Mouse (Mus musculus): ENCODE data around the gene Pnpla2.

Pnpla2 gene

DNA sequence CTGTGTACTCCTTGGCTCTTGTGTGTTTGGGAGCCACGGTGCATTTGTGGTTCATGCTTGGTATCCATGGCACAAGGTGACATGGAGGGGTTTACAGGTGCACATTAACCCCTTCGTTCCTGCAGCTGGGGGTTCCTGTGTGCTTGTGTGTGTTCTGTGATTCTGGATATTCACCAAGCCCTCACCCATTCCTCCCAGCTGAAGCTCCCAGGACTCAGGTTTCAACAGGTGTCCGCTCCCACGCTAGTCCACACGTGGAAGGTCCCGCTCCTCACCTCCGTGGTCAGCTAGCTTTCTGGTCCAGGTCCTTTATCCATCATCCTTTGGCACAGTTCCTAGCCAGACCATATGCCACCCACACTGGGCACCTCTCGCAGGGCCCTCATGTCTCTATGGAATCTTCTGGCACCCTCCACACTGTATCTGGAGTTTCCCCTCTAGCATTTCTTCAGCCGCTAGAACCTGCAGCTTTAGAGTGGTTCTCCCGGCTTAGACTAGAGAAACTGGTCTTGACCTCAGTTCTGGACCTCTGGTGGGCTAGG, 11.7 kb downstream of the Pnpla2 start:
- DNase-seq (ENCODE audit: low read depth, low spot score), result no peak

DNA sequence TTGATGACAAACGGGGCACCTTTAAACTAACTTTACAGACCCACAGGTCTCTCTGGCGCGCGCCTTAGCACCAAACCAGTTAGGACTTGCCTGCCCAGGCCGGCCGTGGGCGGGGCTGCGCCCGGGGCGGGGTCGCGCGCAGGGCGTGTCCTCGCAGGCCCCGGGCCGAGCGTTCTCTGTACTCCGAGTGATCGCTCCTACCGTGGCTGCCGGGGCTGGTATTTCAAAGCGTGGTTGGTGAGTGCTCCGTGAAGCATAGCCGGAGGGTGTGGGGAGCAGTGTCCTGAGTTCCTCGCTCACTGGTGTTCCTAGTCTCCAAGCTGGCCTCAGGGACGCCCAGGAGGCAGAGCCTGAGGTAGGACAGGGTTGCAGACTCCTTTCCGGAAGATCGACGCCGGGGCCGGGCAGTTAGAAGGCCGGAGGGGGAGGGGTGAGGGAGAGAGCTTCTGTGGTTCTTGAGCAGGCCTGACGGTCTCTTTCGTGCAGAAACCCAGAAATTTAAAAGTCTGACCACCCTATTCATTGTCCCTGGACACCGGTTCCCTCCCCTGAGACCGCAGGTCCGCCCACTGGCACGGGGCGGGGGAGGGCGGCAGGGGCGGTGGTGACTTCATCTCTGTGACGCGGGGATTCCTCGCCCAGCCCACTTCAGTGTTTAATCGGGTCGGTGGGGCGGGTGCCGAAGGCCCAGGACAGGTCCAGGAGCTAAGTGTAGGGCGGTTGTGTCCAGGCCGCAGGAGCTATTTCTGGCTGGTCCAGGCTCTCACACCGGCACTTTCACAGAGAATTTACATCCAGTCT, 12.4 kb downstream of the Pnpla2 start, which contains the start of gene Cd151:
Gene Cd151 (plus strand): TSS at position 163 of the 801 bp plus-strand sequence.
- peak; percentile 92 for DNase-seq (ENCODE audit: low read depth, low spot score)

DNA sequence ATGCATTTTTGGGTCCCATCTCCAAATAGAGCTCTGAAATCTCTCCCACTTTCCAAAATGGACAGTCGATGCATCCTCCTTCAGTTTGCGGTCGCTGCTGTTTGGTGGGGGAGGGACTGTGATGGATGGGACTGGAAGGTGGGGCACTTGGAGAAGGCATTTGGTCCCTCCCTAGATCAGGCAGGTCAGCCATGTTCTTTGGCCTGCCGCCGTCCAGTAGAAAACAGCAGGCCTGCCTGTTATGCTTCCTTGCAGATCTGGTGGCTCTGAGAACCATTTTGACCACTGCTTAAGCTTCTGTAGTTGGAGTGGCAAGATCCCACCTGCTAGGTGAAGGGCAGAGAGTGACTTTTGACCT, 13.1 kb downstream of the Pnpla2 start:
- no peak for DNase-seq (ENCODE audit: low read depth, low spot score)

DNA sequence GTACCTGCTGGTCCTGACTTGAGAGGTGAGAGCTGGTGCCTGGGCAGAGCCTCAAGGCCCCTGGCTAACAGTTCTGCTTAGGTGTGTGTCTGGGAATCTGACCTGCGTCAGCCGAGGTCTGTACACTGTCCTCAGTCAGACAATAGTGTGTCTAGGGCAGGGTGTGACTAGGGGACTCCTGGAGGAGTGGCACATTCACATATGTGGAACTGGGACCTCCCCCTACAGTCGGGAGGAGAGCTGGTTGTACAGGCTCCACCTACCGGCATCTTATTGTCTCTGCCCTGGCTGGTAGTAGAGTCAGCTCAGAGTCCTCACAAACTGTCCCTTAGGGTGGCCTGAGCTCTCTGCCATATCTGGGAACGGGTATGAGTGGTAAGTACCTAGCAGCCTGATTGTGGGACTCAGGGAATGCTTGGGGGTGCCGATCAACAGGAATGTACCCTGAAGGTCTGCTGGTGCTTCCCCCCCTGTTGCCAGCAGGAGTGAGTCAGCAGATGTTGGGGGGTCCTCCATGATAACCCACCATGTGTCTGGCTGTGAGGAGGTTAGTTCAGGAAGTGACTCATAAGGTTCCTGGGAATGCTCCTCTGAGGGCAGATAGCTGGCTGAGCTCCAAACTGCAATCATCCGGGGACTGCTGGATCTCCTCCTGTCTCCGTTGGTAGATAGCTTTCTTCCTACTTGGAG, 13.7 kb downstream of the Pnpla2 start:
- peak; percentile 85 for DNase-seq (ENCODE audit: low read depth, low spot score)

DNA sequence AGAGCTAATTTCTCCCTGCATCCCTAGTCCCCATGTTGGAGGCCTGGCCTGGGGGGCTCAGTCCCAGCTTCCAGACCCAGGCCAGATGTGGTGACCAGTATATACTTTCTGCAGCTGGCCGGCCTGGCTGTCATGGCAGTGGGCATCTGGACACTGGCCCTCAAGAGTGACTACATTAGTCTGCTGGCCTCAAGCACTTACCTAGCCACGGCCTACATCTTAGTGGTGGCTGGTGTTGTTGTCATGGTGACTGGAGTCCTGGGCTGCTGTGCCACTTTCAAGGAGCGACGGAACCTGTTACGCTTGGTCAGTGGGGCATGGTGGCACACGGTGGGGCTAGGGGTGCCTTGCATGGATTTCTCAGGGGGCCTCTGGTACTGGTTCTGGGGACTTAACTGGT, 14.4 kb downstream of the Pnpla2 start:
- no peak for DNase-seq (ENCODE audit: low read depth, low spot score)

DNA sequence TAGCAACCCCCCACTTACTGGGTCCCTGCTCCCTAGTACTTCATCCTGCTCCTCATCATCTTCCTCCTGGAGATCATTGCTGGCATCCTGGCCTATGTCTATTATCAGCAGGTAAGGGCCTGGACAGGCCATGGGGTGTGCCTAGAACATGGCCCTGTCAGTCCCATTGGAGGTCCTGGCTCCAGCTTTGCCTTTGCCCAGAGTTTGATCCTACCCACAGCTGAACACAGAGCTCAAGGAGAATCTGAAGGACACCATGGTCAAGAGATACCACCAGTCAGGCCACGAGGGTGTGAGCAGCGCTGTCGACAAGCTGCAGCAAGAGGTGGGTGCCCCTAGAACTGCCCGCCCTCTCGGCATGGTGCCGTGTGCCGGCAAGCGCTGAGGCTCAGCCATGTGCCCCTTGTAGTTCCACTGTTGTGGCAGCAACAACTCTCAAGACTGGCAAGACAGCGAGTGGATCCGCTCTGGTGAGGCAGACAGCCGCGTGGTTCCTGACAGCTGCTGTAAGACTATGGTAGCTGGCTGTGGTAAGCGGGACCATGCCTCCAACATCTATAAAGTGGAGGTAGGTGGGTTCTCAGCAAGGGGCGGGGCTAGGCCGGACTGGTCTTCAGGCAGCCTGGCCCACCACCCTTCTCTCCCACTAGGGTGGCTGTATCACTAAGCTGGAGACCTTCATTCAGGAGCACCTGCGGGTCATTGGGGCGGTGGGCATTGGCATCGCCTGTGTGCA, 15.1 kb downstream of the Pnpla2 start:
- DNase-seq (ENCODE audit: low read depth, low spot score), result no peak

DNA sequence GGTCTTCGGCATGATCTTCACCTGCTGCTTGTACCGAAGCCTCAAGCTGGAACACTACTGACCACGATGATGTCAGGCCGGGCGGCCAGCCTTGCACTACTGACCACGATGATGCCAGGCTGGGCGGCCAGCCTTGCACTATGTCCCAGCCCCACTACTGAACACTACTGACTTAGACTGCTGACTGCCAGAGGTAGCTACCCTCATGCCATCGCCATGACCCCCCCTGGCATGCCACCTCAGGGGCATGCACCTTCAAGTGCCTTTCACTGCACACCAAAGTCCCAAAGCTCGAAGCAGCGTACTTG, 15.6 kb downstream of the Pnpla2 start:
- no peak for DNase-seq (ENCODE audit: low read depth, low spot score)

DNA sequence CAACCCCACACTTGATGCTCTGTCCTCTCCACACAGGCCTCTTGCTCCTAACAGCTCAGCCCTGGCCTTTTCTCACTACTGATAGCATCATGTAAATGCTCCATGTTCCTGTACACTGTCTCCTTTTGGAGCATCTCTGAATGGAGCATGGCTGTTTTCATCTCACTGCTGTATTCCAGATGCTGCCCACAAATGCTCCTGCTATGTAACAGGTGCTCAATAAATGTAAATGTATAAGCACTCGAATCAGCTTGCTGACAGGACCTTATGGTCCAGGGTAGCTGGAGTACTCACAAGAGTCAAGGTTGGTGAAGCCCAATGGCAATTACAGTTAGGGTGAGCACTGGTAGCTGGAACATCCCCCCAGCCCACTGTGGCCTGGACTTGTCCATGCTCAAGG, 16.2 kb downstream of the Pnpla2 start:
- DNase-seq (ENCODE audit: low read depth, low spot score), result no peak

DNA sequence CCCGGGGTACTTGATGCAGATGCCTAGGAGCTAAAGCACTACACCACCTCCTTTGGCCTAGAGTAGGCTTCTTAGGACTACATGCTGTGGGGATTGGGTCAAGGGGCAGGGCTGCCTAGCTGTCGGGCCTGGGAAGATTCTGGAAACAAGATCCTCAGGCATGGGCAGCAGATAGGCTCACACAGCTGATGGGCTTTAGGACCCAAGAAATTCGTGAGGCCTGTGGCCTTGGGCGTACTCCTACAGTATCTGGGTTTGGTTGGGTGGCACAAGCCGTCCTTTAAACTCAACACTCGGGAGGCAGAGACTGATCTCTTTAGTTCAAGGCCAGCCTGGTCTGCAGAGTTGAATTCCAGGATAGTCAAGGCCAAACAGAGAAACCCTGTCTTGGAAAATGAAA, 17.2 kb downstream of the Pnpla2 start:
- DNase-seq (ENCODE audit: low read depth, low spot score), result no peak

DNA sequence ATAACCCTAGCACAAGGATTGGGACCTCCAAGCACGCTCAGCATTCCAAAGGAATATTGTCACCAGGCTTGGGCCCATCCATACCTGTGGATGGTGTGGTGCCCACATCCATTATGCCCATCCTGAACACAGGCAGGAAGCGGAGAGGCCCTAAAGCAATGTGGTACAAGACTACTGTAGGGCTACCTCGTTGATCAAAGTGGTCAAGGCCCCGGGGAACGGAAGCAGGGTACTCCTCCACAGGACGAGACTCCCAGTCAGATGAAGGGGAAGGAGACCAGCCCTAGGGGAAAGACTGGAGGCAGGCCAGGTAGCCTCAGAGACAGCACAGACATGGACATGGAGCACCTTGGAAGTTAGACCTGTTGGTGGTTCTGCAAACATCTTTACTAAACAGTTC, 17.8 kb downstream of the Pnpla2 start:
- DNase-seq (ENCODE audit: low read depth, low spot score), result no peak

DNA sequence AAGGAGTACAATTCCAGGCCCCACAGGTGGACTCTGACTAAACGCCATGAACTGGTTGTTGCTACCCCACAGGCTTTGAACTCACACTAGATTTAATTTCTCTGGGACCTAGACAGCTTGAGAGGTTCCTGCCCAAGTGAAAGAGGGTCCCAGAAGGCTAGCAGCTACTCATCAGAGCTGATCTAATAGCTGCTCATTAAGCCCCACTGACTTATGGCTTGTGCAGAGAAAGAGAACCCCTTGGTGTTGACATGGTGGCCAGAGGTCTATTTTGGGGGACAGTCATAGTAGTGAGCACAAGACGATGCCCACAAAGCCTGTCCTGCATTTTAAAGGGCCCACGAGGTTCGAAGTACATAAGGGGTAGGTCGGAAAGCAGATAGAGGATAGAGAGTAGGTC, 19.2 kb downstream of the Pnpla2 start:
- no peak for DNase-seq (ENCODE audit: low read depth, low spot score)

DNA sequence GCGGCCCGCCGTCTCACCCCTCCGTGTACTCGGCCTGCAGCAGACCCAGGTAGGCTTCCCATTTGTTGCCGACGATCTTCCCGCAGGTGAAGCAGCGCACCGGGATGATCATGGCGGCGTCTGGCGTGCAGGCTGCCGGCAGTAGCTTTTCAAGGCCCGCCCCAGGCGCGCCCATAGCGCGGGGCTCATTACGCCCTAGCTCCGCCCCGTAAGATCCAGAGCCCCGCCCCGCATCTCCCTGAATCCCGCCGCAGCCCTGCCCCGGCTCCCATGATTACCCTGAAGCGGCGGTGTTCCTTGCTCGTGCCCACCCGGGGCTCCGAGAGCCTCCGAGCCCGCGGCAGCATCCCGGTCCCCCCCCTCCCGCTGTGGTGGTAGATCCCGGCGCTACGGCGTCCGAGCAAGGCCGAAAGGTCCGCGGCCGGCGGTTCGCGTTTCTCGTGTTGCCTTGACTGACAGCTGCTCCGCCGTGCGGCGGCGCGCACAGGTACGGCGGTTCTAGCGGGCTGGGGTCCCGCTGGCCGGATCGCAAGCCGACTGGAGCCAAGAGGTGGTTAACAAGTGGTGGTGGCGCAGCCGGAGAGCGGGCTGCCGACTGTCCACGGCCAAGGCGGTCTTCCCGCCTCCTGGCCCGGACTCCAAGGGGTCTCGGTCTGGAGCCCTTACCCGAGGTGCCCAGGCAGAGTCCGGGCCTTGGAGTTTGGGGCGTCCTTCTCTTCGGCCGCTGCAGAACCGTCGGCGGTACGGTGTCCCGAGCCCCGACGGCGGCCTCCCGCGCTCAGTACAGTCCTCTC, 20.2 kb downstream of the Pnpla2 start, which contains the start of the genes Polr2l and Tspan4:
Gene Polr2l (minus strand): TSS at position 122 of the 794 bp plus-strand sequence.
Gene Tspan4 (plus strand): TSS at position 230 of the 794 bp plus-strand sequence.
- DNase-seq (ENCODE audit: low read depth, low spot score), result peak; percentile 93

DNA sequence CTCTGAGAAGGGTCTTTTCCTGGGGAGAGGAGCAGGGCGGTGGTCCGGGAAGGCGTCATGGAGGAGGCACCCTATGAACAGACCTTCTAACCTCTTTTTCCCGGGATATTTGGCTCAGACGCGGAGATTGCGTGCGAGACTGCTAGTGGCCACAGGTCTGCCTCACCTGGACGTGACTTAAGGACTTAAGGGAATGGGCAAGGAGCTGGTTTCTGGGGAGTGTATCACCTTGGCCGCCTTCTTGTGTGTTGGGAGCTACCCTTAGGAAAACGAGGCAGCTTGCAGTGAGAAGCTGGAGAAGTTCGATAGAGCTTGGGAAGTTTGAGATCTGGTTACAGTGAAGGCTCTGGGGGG, 20.8 kb downstream of the Pnpla2 start:
- DNase-seq (ENCODE audit: low read depth, low spot score), result no peak

DNA sequence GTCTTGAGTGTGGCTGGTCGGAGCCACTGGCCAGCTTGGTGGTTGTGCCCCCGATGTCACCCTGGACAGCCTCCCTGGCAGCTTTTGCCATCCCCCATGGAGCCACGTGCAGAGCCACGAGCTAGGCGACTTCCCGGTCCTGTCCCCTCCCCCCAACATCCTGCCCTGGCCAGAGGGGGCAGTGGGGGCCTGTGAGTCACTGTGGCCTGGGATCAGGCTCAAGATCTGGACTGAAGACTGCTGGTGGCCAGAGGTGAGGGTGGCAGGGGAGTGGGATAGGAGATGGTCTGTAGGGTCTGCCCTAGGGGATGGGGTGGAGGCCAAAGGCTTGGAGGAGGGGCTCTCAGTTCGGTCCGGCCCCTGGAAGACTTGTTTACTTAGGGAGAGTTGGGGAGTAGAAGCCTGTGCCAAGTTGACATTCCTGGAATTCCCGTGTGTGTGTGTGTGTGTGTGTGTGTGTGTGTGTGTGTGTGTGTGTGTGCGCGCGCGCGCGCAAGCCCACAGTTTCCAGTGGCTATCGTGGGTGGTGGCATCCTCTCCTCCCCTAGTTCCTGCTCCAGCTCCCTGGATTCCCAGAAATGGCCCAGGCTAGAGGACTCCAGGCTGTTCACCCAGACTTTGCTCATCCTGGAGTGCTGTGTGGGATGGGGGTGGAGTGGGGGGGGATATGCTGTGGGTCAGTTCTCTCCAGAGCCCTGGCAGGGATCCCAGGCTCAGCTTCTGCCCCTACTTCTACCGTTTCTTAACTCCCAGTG, 21.4 kb downstream of the Pnpla2 start:
- DNase-seq (ENCODE audit: low read depth, low spot score), result no peak

DNA sequence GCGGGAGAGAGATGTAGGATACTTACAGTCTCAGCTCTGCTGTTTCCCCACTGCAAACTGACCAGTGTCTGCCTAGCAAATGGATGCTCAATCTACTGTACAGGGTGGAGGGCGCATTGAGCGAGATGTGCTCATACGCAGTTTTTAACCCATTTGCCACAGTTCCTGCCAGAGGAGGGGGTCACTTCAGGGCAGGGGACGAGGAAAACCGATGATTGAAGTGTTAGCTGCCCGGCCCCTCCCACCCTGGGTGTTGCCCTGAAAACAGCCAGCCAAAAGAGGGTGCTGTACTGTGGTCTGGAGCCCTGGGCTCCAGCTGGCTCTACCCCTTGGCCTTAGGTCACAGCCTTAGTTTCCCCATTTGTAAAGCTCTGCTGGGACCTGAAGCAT, 22.0 kb downstream of the Pnpla2 start:
- DNase-seq (ENCODE audit: low read depth, low spot score), result peak; percentile 41

DNA sequence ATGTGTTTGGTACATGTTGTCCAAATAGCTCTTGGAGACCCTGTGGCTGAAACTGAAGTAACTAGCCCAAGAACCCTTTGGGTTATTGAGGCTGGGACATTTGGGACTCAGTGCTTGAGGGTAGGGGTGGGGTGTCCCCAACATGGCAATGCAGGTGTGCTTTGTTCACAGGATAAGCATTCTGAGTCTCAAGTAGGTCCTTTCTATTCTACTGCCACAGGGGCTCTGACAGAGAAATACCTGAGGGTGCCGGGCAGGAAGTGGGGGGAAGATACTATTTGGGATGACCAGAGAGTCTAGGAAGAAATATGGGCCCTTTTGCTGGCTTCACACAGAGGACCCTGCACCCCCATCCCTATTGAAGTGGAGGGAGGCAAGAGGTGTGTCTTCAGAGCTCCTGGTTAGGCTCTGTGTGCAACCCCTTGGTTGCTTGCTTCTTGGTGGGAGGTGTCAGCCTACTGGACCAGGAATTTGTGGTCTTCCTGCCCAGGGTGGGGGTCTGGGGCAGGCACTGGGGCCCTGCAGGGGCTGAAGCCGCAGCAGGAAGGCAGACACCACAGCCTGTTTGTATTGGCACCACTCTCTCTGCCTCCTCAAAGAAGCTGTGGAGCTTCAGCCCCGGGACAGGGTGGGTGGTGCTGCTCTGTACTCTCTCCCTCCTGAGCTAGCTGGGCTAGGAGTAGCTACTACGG, 22.7 kb downstream of the Pnpla2 start:
- DNase-seq (ENCODE audit: low read depth, low spot score), result no peak

DNA sequence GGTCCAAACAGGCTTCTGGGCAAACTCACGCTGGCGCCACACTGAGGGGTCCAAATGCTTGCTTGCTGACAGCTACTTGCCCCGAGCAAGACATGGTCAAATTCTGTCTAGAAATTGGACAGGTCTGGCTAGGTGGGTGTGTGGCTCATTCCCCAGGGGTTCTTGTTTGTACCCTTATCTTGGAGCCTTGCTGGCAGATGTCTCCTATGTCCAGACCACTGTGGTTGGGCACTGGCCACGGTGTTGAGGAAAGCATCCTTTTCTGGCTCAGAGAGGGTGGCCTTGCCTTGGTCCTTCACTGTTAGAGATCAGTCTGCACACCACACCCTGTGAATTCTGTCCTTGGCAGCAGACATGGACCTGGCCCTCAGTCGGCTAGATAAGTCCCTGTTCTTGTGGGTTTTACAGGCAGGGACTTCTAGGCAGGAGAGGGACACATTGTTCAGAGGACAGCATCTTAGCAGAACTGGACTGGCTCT, 23.3 kb downstream of the Pnpla2 start:
- DNase-seq (ENCODE audit: low read depth, low spot score), result no peak

DNA sequence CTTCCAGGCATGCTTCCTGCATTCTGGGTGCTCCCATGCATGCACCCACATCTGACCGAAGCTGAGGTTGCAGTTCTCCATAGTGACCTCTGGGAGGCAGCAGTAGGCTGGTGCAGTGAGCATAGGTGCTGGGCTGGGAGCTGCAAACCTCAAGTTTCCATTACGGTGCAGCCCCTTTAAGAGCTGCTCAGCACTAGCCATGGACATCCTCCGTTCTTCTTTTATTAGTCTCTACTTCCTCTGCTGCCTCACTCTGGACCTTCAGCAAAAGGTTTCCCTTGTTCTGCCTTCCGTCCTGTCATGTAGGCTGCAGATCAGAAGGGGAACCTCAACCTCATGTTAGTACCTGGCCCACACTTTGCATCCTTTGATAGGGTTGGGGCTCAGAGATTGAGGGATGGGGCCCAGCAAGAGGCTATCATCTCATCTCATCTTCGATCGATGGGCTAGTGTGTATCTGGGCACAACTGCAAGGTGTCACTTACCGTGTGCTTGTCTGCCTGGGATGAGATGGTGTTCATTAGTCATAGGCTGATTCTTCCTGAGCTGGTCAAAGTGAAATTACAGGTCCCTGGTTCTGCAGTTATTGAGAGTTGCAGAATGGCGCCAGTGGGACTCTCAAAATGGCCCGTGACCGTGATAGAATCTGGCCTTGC, 26.0 kb downstream of the Pnpla2 start:
- DNase-seq (ENCODE audit: low read depth, low spot score), result peak; percentile 89
